Mouse (Mus musculus): ENCODE data around the gene Xpo5.

DNA sequence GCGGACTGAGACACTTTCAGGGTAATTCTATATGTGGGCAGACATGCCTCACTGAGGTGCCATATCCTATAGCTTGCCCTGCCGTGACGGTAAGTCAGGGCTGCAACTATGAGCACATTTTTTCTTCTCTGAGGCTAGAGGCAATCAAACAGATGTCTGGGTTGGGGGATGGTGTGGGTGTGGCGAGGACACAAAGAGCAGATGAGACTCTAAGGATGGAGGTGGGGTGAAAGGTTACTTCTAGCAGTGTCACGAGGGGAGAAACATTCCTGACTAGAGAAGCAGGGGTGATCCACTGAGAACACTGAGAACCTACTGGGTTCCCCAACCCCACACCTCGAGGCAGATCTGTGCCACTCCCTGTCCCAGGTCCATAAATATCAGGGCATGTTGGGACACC lies 64.4 kb downstream of the Xpo5 start:
- TF ChIP-seq GATA1 (IDR thresholded peaks at IDR 0.05; ENCODE audit: borderline replicate concordance, low read length) (no peak), FLI1 (IDR thresholded peaks at IDR 0.05; ENCODE audit: low read length) (no peak)

All from megakaryocyte, embryonic 14.5 days (primary cell).